Mouse (Mus musculus): ENCODE results near the gene Zscan5b. TPM values are rescaled to one million over a fixed set of nuclear protein-coding genes. Genes with fewer than 3 reads are reported as not detected.

Zscan5b gene
- polyA plus RNA-seq, 1 experiment from 2014 or later, result not detected

- Histone ChIP-seq H3K4me3 (ENCODE audit: low read depth, low read length) (no peak overlapping the region), H3K9me3 (ENCODE audit: control insufficient read depth, low read length) (no peaks in the 10 kb centered on the region), H3K4me2 (no peak overlapping the region), H3K27me3 (ENCODE audit: control insufficient read depth, insufficient read depth, low read length) (no peaks in the 10 kb centered on the region), H3K4me1 (ENCODE audit: control insufficient read depth, insufficient read depth, low read length) (no peaks in the 10 kb centered on the region), H3K36me3 (ENCODE audit: control insufficient read depth, insufficient read depth, low read length) (peaks cover 19% of the 10 kb centered on the region), H3K27ac (ENCODE audit: low read depth, low read length) (no peak overlapping the region), H3K9ac (ENCODE audit: low read length) (no peak overlapping the region)
- 93% methylated on average over 2 of the region's 2 CpGs for WGBS
- no peak for ATAC-seq (ENCODE audit: low FRiP score)
- no peak for DNase-seq (ENCODE audit: low spot score, missing footprints)
Observed at GRCm38 (mm10) chr7:6186176-6186575, 35.9 kb upstream of the Zscan5b start.

- H3K4me1 ChIP-seq (ENCODE audit: control insufficient read depth, insufficient read depth, low read length), result no peaks in the 10 kb centered on the region
- no peak overlapping the region for H3K9ac ChIP-seq (ENCODE audit: low read length)
- H3K36me3 ChIP-seq (ENCODE audit: control insufficient read depth, insufficient read depth, low read length), result peaks cover 19% of the 10 kb centered on the region
- WGBS, result 75% methylated on average over 2 of the region's 2 CpGs
- H3K4me3 ChIP-seq (ENCODE audit: low read depth, low read length), result no peak overlapping the region
- H3K9me3 ChIP-seq (ENCODE audit: control insufficient read depth, low read length), result no peaks in the 10 kb centered on the region
- H3K27ac ChIP-seq (ENCODE audit: low read depth, low read length), result no peak overlapping the region
- no peaks in the 10 kb centered on the region for H3K27me3 ChIP-seq (ENCODE audit: control insufficient read depth, insufficient read depth, low read length)
- H3K4me2 ChIP-seq, result no peak overlapping the region
- no peak for ATAC-seq (ENCODE audit: low FRiP score)
- no peak for DNase-seq (ENCODE audit: low spot score, missing footprints)
Observed at GRCm38 (mm10) chr7:6186756-6187155, 35.3 kb upstream of the Zscan5b start.

DNA sequence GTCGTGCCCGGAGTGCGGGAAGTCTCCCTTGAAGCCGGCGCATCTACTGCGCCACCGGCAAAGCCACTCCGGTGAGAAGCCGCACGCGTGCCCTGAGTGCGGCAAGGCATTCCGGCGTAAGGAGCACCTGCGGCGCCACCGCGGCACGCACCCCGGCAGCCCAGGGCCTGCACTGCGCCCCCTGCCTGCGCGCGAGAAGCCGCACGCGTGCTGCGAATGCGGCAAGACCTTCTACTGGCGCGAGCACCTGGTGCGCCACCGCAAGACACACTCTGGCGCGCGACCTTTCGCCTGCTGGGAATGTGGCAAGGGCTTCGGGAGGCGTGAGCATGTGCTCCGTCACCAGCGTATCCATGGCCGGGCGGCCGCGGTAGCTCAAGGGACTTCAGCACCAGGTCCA lies 32.5 kb upstream of the Zscan5b start:
- H3K27ac ChIP-seq (ENCODE audit: low read depth, low read length), result no peak overlapping the region
- no peaks in the 10 kb centered on the region for H3K27me3 ChIP-seq (ENCODE audit: control insufficient read depth, insufficient read depth, low read length)
- no peak overlapping the region for H3K9ac ChIP-seq (ENCODE audit: low read length)
- no peak overlapping the region for H3K4me2 ChIP-seq
- no peak for DNase-seq (ENCODE audit: low spot score, missing footprints)
- no peaks in the 10 kb centered on the region for H3K4me1 ChIP-seq (ENCODE audit: control insufficient read depth, insufficient read depth, low read length)
- no peaks in the 10 kb centered on the region for H3K9me3 ChIP-seq (ENCODE audit: control insufficient read depth, low read length)
- no peak; the same call in 1 of the 2 replicates for ATAC-seq (ENCODE audit: low FRiP score)
- peaks cover 13% of the 10 kb centered on the region; the same call in 1 of the 2 replicates for H3K36me3 ChIP-seq (ENCODE audit: control insufficient read depth, insufficient read depth, low read length)
- 37% methylated on average over 45 of the region's 45 CpGs for WGBS
- no peak overlapping the region for H3K4me3 ChIP-seq (ENCODE audit: low read depth, low read length)

GRCm38 (mm10) chr7:6191376-6191775 lies 30.7 kb upstream of the Zscan5b start:
- H3K27ac ChIP-seq (ENCODE audit: low read depth, low read length), result no peak overlapping the region
- 42% methylated on average over 3 of the region's 3 CpGs for WGBS
- H3K9ac ChIP-seq (ENCODE audit: low read length), result no peak overlapping the region
- no peak overlapping the region for H3K4me3 ChIP-seq (ENCODE audit: low read depth, low read length)
- H3K36me3 ChIP-seq (ENCODE audit: control insufficient read depth, insufficient read depth, low read length), result peaks cover 4% of the 10 kb centered on the region; the same call in 1 of the 2 replicates
- no peak overlapping the region for H3K4me2 ChIP-seq
- no peaks in the 10 kb centered on the region for H3K4me1 ChIP-seq (ENCODE audit: control insufficient read depth, insufficient read depth, low read length)
- no peaks in the 10 kb centered on the region for H3K27me3 ChIP-seq (ENCODE audit: control insufficient read depth, insufficient read depth, low read length)
- peak; percentile 18; the same call in 1 of the 2 replicates for ATAC-seq (ENCODE audit: low FRiP score)
- H3K9me3 ChIP-seq (ENCODE audit: control insufficient read depth, low read length), result no peaks in the 10 kb centered on the region
- DNase-seq (ENCODE audit: low spot score, missing footprints), result peak; percentile 94

- Histone ChIP-seq H3K27ac (ENCODE audit: low read depth, low read length) (no peak overlapping the region), H3K9me3 (ENCODE audit: control insufficient read depth, low read length) (no peaks in the 10 kb centered on the region), H3K9ac (ENCODE audit: low read length) (no peak overlapping the region), H3K4me3 (ENCODE audit: low read depth, low read length) (no peak overlapping the region), H3K36me3 (ENCODE audit: control insufficient read depth, insufficient read depth, low read length) (no peaks in the 10 kb centered on the region), H3K4me2 (no peak overlapping the region), H3K27me3 (ENCODE audit: control insufficient read depth, insufficient read depth, low read length) (no peaks in the 10 kb centered on the region), H3K4me1 (ENCODE audit: control insufficient read depth, insufficient read depth, low read length) (no peaks in the 10 kb centered on the region)
- DNase-seq (ENCODE audit: low spot score, missing footprints) (no peak), ATAC-seq (ENCODE audit: low FRiP score) (peak; percentile 81)
- 19% methylated on average over 5 of the region's 5 CpGs for WGBS
Observed at GRCm38 (mm10) chr7:6194129-6194528, 27.9 kb upstream of the Zscan5b start.

- Histone ChIP-seq H3K36me3 (ENCODE audit: control insufficient read depth, insufficient read depth, low read length) (no peaks in the 10 kb centered on the region; the same call in 1 of the 2 replicates), H3K27me3 (ENCODE audit: control insufficient read depth, insufficient read depth, low read length) (no peaks in the 10 kb centered on the region), H3K9me3 (ENCODE audit: control insufficient read depth, low read length) (no peaks in the 10 kb centered on the region), H3K9ac (ENCODE audit: low read length) (no peak overlapping the region), H3K4me2 (no peak overlapping the region), H3K27ac (ENCODE audit: low read depth, low read length) (no peak overlapping the region), H3K4me1 (ENCODE audit: control insufficient read depth, insufficient read depth, low read length) (no peaks in the 10 kb centered on the region), H3K4me3 (ENCODE audit: low read depth, low read length) (no peak overlapping the region)
- ATAC-seq (ENCODE audit: low FRiP score), result no peak
- WGBS, result 58% methylated on average over 2 of the region's 2 CpGs
- no peak for DNase-seq (ENCODE audit: low spot score, missing footprints)
Observed at GRCm38 (mm10) chr7:6195777-6196176, 26.3 kb upstream of the Zscan5b start.

GRCm38 (mm10) chr7:6196790-6197189 lies 25.3 kb upstream of the Zscan5b start, which contains the start of gene Galp:
Galp (plus strand) TSS chr7:6197090.
- no peak within 1 kb of the TSS for H3K4me2 ChIP-seq
- H3K27ac ChIP-seq (ENCODE audit: low read depth, low read length), result no peak within 1 kb of the TSS
- no peak within 1 kb of the TSS for H3K9ac ChIP-seq (ENCODE audit: low read length)
- H3K4me1 ChIP-seq (ENCODE audit: control insufficient read depth, insufficient read depth, low read length), result no peaks in the 10 kb centered on the region
- no peak within 1 kb of the TSS for H3K4me3 ChIP-seq (ENCODE audit: low read depth, low read length)
- ATAC-seq (ENCODE audit: low FRiP score) (no peak), DNase-seq (ENCODE audit: low spot score, missing footprints) (no peak)
- H3K36me3 ChIP-seq (ENCODE audit: control insufficient read depth, insufficient read depth, low read length), result no peaks in the 10 kb centered on the region; the same call in 1 of the 2 replicates
- WGBS, result 66% methylated on average over 3 of the region's 3 CpGs
- 0 out of 2 replicates have a peak, but pooled peaks cover 3% of the 10 kb centered on the region for H3K9me3 ChIP-seq (ENCODE audit: control insufficient read depth, low read length)
- H3K27me3 ChIP-seq (ENCODE audit: control insufficient read depth, insufficient read depth, low read length), result no peaks in the 10 kb centered on the region

DNA sequence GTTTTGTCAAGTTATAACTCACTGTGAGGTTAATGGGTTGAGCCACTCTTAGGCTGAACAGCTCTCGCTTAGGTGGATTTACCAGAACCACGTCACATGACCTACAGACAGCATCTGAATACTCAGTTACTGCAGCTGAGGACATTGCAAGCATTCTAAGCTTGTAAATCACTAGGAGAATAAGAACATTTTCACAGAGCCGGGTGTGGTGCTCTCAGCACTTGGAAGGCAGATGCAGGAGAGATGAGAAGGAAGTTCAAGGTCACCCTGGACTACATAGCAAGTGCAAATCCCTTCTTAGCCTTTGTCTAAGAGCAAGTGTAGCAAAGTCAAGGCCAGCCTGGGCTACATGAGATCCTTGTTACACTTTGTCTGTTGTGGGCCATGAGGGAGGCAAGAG lies 17.9 kb upstream of the Zscan5b start:
- 83% methylated on average over 3 of the region's 3 CpGs for WGBS
- no peak overlapping the region for H3K9ac ChIP-seq (ENCODE audit: low read length)
- H3K9me3 ChIP-seq (ENCODE audit: control insufficient read depth, low read length), result 0 out of 2 replicates have a peak, but pooled peaks cover 3% of the 10 kb centered on the region
- H3K27me3 ChIP-seq (ENCODE audit: control insufficient read depth, insufficient read depth, low read length), result no peaks in the 10 kb centered on the region
- ATAC-seq (ENCODE audit: low FRiP score) (no peak), DNase-seq (ENCODE audit: low spot score, missing footprints) (no peak)
- H3K4me1 ChIP-seq (ENCODE audit: control insufficient read depth, insufficient read depth, low read length), result no peaks in the 10 kb centered on the region
- H3K36me3 ChIP-seq (ENCODE audit: control insufficient read depth, insufficient read depth, low read length), result no peaks in the 10 kb centered on the region; the same call in 1 of the 2 replicates
- no peak overlapping the region for H3K27ac ChIP-seq (ENCODE audit: low read depth, low read length)
- H3K4me3 ChIP-seq (ENCODE audit: low read depth, low read length), result no peak overlapping the region
- no peak overlapping the region for H3K4me2 ChIP-seq

- Histone ChIP-seq H3K36me3 (ENCODE audit: control insufficient read depth, insufficient read depth, low read length) (no peaks in the 10 kb centered on the region), H3K9me3 (ENCODE audit: control insufficient read depth, low read length) (no peaks in the 10 kb centered on the region; the same call in 1 of the 2 replicates), H3K9ac (ENCODE audit: low read length) (no peak overlapping the region), H3K27me3 (ENCODE audit: control insufficient read depth, insufficient read depth, low read length) (no peaks in the 10 kb centered on the region), H3K4me2 (no peak overlapping the region), H3K4me3 (ENCODE audit: low read depth, low read length) (no peak overlapping the region), H3K4me1 (ENCODE audit: control insufficient read depth, insufficient read depth, low read length) (no peaks in the 10 kb centered on the region), H3K27ac (ENCODE audit: low read depth, low read length) (no peak overlapping the region)
- WGBS, result 50% methylated on average over 5 of the region's 5 CpGs
- DNase-seq (ENCODE audit: low spot score, missing footprints) (no peak), ATAC-seq (ENCODE audit: low FRiP score) (no peak)
Observed at GRCm38 (mm10) chr7:6213144-6213543, 8.9 kb upstream of the Zscan5b start.
